Mouse (Mus musculus): ENCODE measurements at regions not wholly inside any gene's neighbourhood (a gene's known extent, or its start where the extent isn't known, plus 50 kb on each side); places are given as distances from the start of the nearest gene placed in this dataset.

- TF ChIP-seq CTCF (conservative IDR thresholded peaks at IDR 0.05; ENCODE audit: insufficient read depth, insufficient read length, low read depth, low read length) (no peak), POLR2A (IDR thresholded peaks at IDR 0.05; ENCODE audit: low read depth, low read length) (no peak)
Measured at GRCm38 (mm10) chr4:89057573-89057972, 79.3 kb upstream of the Mtap start.

All from kidney, adult 2 months (tissue).